Mouse (Mus musculus) embryonic facial prominence, embryonic 13.5 days (tissue): Measurements from ENCODE around the gene Nprl3. TPM values are rescaled to one million over a fixed set of nuclear protein-coding genes. Genes with fewer than 3 reads are reported as not detected.

Experiments used
- ATAC-seq: fragments of 200-750 bp; cut with Nextera tagmentation; 2 replicates; pipeline ENCODE4 v1.8.0; 2017; ENCODE audit warnings: low read depth; ENCODE audit not compliant: insufficient number of reproducible peaks, insufficient read depth, low FRiP score, low TSS enrichment
- H3K27ac ChIP-seq: fragments of 300-500 bp; sonication (generic); 2 replicates; pipeline ENCODE4 v1.5.1; 2015; ENCODE audit warnings: moderate library complexity, mild to moderate bottlenecking, inconsistent platforms
- H3K27me3 ChIP-seq: fragments of 300-500 bp; sonication (generic); 2 replicates; pipeline ENCODE4 v1.6.1; 2015; ENCODE audit warnings: mild to moderate bottlenecking, inconsistent platforms
- H3K36me3 ChIP-seq: fragments of 300-500 bp; sonication (generic); 2 replicates; pipeline ENCODE4 v1.6.1; 2015; ENCODE audit warnings: mild to moderate bottlenecking, inconsistent platforms
- H3K4me1 ChIP-seq: fragments of 300-500 bp; sonication (generic); 2 replicates; pipeline ENCODE4 v1.6.1; 2015; ENCODE audit warnings: inconsistent platforms
- H3K4me2 ChIP-seq: fragments of 300-500 bp; sonication (generic); 2 replicates; pipeline ENCODE4 v1.6.1; 2015; ENCODE audit warnings: moderate library complexity, mild to moderate bottlenecking, inconsistent platforms
- H3K4me3 ChIP-seq: fragments of 300-500 bp; sonication (generic); 2 replicates; pipeline ENCODE4 v1.5.1; 2015; ENCODE audit warnings: mild to moderate bottlenecking, inconsistent platforms
- H3K9ac ChIP-seq: fragments of 300-500 bp; sonication (generic); 2 replicates; pipeline ENCODE4 v1.6.1; 2015; ENCODE audit warnings: mild to moderate bottlenecking, inconsistent platforms
- H3K9me3 ChIP-seq: fragments of 300-500 bp; sonication (generic); 2 replicates; pipeline ENCODE4 v1.6.1; 2016; ENCODE audit warnings: inconsistent platforms
- WGBS: fragments of 180-500 bp; shearing (Covaris S2); methylation state at CpG from one replicate; pipeline ENCODE4 v1.1.7; 2015; ENCODE audit warnings: mixed read lengths; 5-methylcytosine and 5-hydroxymethylcytosine counted together
- polyA plus RNA-seq: library from polyadenylated mRNA; unstranded; fragments of >200 nt; fragmentation: Nextera tagmentation; extraction: Ambion mirVana; gene quantifications from 2 replicates; pipeline ENCODE4 v1.2.1, GENCODE M21; 2015

Gene Nprl3
- polyA plus RNA-seq, 1 experiment from 2014 or later, result 46.9 TPM

DNA sequence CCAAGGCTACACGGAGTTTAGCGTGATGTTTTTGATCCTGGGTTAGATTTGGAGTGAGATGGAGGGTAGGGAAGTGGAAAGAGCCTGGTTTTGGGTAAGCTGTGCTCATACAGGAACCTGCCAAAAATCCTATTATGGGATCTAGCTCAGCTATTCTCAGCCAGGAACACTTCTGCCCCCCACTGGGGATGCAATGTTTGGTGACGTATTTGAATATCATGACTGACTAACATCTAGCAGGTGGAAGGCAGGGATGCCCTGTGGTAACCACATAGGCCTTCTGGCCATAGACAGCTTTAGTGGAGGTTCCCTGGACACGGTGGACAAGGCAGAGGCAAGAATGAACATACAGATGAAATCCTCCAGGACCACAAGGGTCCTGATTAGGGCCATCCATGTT is 37.3 kb downstream of the Nprl3 start:
- H3K27ac ChIP-seq, result no peak overlapping the region
- ATAC-seq, result no peak
- no peak overlapping the region for H3K4me2 ChIP-seq
- no peaks in the 10 kb centered on the region for H3K27me3 ChIP-seq
- peaks cover 29% of the 10 kb centered on the region for H3K4me1 ChIP-seq
- H3K36me3 ChIP-seq, result peaks cover 71% of the 10 kb centered on the region
- H3K9me3 ChIP-seq, result no peaks in the 10 kb centered on the region
- no peak overlapping the region for H3K9ac ChIP-seq
- no peak overlapping the region for H3K4me3 ChIP-seq
- WGBS, result 81% methylated on average over 4 of the region's 4 CpGs

DNA sequence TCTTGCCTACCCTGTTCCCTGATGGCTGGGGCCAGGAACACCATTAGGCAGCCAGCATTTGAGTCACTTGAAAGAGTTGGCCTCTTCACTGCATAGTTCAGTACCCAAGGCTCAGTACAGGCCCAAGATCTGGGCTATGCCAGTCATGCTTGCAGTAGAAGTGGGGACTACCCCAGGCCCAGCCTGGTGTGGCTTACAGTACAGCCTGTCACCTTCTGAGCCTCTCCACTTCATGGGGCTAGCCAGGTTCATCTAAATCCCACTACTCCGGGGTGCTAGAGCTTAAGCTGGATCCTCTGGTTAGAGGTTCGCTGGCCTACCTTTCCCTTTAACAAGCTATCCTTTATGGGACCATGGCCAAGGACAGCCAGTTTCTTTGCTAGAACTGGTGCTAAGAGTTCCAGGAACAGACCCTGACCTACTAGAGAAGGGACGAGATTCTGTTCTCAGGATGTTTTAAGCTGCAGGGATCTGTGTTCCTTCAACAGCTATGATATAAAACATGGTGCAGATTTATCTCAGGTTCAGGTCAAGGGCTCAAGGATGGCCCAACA is 39.1 kb downstream of the Nprl3 start:
- H3K4me1 ChIP-seq, result peaks cover 37% of the 10 kb centered on the region
- peaks cover 56% of the 10 kb centered on the region for H3K36me3 ChIP-seq
- no peak for ATAC-seq

DNA sequence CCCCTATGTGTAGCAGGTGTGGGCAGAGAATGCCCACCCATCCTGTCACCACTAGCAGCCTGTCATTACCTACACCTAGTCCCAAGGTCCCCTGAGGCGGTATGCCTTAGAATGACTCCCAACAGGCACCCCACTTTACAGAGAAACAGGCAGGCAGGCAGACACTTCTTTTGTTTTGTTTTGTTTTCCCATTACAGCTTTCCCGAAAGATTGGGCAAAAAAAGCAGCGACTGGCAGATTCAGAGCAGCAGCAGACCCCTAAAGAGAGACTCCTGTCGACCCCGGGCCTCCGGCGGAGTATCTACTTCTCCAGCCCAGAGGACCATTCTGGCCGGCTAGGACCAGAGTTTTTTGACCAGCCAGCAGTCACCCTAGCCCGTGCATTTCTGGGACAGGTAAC is 40.0 kb downstream of the Nprl3 start:
- H3K4me3 ChIP-seq, result no peak overlapping the region
- ATAC-seq, result no peak
- peak overlapping the region; percentile 81; the same call in 1 of the 2 replicates for H3K4me2 ChIP-seq
- H3K27ac ChIP-seq, result no peak overlapping the region
- peaks cover 11% of the 10 kb centered on the region for H3K27me3 ChIP-seq
- peaks cover 45% of the 10 kb centered on the region for H3K4me1 ChIP-seq
- peaks cover 48% of the 10 kb centered on the region for H3K36me3 ChIP-seq
- H3K9ac ChIP-seq, result peak overlapping the region; percentile 82
- 89% methylated on average over 9 of the region's 9 CpGs for WGBS
- H3K9me3 ChIP-seq, result no peaks in the 10 kb centered on the region

More for the DNA sequence above, 39.1 kb downstream of the Nprl3 start:
- peaks cover 4% of the 10 kb centered on the region for H3K27me3 ChIP-seq
- no peak overlapping the region for H3K27ac ChIP-seq
- H3K9ac ChIP-seq, result no peak overlapping the region
- 90% methylated on average over 3 of the region's 3 CpGs for WGBS
- no peak overlapping the region for H3K4me3 ChIP-seq
- H3K4me2 ChIP-seq, result no peak overlapping the region
- H3K9me3 ChIP-seq, result no peaks in the 10 kb centered on the region

DNA sequence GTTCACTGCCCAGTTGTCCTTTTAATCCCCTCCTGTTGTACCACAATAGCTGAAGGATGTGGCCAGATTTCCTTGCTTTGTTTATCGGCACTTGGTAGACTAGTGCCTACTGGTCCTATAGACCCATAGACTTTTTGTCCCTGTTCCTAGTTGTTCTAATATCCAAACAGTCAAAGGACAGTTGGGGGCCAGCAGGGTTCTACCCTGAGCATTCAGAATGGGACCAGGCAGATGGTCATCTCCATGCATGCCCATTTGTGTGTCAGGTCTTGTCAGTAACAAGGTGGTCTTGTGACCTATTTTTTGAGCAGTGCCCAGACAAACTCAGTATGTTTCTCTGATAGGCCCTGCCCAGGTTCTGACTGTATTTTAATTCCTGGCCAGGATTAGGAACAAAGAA is 40.5 kb downstream of the Nprl3 start:
- ATAC-seq, result no peak
- Histone ChIP-seq H3K4me1 (peaks cover 49% of the 10 kb centered on the region), H3K9ac (peak overlapping the region; percentile 82), H3K4me3 (peak overlapping the region; percentile 61), H3K4me2 (peak overlapping the region; percentile 81), H3K27ac (no peak overlapping the region), H3K9me3 (no peaks in the 10 kb centered on the region), H3K36me3 (peaks cover 43% of the 10 kb centered on the region), H3K27me3 (peaks cover 11% of the 10 kb centered on the region)
- WGBS, result 47% methylated on average over 1 of the region's 1 CpGs

DNA sequence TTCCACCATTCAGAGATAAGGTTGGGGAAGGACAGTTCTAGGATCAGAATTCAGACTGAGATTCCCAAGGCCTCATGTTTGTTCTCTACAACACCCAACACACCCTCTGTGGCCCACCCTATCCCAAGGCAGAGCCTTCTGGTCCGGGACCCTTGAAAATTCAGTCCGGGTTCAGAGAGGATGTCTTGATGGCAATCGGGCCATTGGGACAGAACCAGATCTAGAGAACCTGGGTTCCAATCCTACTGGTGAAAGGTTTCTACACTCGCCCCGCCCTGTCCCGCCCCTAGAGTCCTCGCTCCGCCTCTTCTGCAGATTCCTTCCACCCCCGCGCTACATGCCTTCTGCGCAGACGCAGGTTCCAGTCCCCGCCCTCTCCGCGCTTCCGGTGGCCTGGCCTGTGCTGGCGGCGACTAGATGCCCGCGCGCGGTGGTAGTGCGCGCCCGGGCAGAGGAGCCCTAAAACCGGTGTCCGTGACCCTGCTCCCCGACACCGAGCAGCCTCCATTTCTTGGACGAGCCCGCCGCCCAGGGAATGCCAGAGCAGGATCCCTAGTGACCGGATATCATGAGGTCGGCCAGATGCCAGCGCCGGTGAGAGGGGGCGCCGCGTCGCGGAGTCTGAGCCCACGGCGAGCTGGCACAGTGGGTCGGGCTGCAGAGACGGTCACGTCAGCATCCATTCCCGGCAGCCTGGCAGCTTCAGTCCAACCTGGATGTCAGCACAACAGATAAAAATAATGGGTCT is 41.2 kb downstream of the Nprl3 start, which contains the start of gene Mpg:
Gene Mpg, plus strand, starts transcription at position 382 of the 748 bp plus-strand sequence.
- peak within 1 kb of the TSS; percentile 92 for H3K27ac ChIP-seq
- peak within 1 kb of the TSS; percentile 82 for H3K9ac ChIP-seq
- peak; percentile 63 for ATAC-seq
- peak within 1 kb of the TSS; percentile 81 for H3K4me2 ChIP-seq
- no peaks in the 10 kb centered on the region for H3K9me3 ChIP-seq
- H3K36me3 ChIP-seq, result peaks cover 35% of the 10 kb centered on the region
- 3% methylated on average over 47 of the region's 47 CpGs for whole genome bisulfite sequencing
- peaks cover 49% of the 10 kb centered on the region for H3K4me1 ChIP-seq
- H3K4me3 ChIP-seq, result peak within 1 kb of the TSS; percentile 61
- peaks cover 11% of the 10 kb centered on the region for H3K27me3 ChIP-seq

DNA sequence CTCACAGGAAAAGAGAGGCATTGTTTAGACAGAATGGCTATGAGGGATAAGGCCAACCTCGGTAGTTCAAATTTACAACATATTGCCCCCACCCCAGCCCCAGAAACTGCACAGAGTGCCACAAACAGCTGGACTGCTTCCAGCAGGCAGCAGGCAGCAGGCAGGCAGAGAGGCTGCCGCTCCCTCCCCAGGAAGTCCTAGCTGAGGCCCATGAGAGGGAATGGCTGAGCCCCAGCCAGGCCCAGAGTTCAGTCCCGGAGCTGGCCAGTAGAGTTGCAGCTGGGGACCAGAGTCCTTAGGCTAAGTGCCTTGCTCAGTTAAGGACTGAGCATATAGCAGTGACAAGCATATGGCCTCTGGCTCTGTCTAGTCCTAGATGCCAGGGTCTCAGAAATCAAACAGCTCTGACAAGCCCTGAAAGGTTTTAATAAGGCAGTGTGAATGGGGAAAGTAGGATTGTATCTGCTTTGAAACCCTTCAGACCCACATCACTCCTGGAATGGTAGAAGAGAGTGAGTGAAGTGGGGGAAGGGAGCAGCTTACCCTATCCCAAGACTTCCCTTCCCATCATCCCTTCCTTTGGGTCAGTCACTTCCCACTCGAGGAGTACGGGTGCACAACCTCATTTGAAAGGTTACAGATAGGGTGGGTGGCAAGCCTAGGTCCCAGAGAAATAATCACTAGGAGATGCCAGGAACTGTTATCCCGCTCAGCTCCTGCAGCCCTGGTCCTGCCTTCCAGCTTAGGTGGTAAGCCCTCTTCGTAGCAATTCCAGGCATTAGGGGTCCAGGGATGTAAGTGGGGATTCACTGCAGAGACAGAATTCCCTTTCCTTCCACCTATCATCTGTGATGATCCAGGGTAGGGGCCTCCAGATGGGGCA is 42.0 kb downstream of the Nprl3 start:
- peaks cover 27% of the 10 kb centered on the region for H3K36me3 ChIP-seq
- peaks cover 57% of the 10 kb centered on the region for H3K4me1 ChIP-seq
- no peak for ATAC-seq
- H3K4me3 ChIP-seq, result no peak overlapping the region; the same call in 1 of the 2 replicates
- peak overlapping the region; percentile 46; the same call in 1 of the 2 replicates for H3K9ac ChIP-seq
- peaks cover 11% of the 10 kb centered on the region for H3K27me3 ChIP-seq
- H3K4me2 ChIP-seq, result peak overlapping the region; percentile 81
- H3K9me3 ChIP-seq, result no peaks in the 10 kb centered on the region
- H3K27ac ChIP-seq, result peak overlapping the region; percentile 92
- WGBS, result 49% methylated on average over 7 of the region's 7 CpGs

DNA sequence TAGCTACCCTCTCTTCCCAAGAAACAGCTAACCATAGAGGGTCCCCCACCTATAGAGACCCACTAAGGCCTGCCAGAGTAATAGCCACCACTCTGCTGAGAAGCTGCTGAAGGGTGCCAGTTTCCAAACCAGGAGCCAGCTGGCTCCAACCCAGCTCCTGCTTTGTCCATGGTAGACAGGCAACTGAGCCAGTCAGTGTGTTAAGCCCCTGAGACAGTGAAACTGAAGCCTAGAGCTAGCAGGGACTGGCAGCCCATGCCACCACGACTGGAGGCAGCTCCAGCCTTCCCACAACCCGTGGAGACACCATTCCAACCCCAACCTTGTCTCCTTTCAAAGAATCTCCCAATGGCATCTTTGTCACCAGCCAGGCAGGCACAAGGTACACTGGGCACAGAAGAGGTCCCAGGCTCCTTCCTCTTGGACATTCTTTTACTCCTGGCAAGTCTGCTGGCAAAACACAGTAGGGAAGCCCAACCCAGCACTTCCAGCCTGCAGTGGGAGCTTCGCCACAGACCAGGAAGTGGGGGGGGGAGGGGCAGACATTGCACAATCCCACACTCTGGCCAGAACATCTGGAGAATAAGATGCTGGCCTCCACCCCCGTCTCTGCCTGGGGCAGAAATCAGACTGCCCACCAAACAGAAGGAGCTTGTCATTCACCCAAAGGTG is 42.9 kb downstream of the Nprl3 start:
- peaks cover 65% of the 10 kb centered on the region for H3K4me1 ChIP-seq
- no peak for ATAC-seq
- no peak overlapping the region for H3K4me3 ChIP-seq
- H3K36me3 ChIP-seq, result peaks cover 18% of the 10 kb centered on the region
- H3K27me3 ChIP-seq, result peaks cover 11% of the 10 kb centered on the region
- H3K9ac ChIP-seq, result peak overlapping the region; percentile 46; the same call in 1 of the 2 replicates
- H3K9me3 ChIP-seq, result no peaks in the 10 kb centered on the region
- H3K27ac ChIP-seq, result peak overlapping the region; percentile 92
- WGBS, result 6% methylated on average over 4 of the region's 4 CpGs
- H3K4me2 ChIP-seq, result peak overlapping the region; percentile 33

DNA sequence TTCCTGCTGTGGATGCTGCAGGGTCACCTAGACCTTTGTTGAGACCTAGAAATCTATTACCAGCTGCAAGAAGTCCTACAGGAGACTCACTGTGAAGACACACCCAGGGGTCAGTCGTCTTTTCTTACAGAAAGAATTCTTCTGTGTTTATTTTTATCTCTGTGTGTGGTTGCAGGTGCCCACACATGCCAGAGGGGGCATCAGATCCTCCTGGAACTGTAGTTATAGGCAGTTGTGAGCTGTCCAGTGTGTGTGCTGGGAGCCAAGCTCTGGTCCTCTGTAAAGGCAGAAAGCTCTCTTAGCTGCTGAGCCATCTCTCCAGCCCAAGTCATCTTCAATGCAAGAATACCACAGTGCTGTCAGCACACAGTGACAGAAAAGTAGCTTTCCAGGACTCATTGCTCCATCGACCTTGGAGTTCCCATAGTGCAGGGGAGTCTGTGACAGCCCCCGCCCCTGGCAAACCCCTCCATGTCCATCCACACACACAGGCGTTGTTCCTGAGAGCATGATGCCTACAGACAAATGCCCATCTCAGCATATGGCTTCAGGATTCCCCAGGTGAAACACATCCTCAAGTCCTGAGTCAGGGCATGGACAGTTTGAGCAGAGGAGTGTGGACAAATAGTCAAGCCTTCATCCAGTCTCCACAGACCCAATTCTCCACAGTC is 44.1 kb downstream of the Nprl3 start:
- H3K9ac ChIP-seq, result no peak overlapping the region
- peaks cover 77% of the 10 kb centered on the region for H3K4me1 ChIP-seq
- H3K4me2 ChIP-seq, result no peak overlapping the region; the same call in 1 of the 2 replicates
- peaks cover 11% of the 10 kb centered on the region for H3K27me3 ChIP-seq
- no peak for ATAC-seq
- H3K27ac ChIP-seq, result no peak overlapping the region
- no peaks in the 10 kb centered on the region for H3K9me3 ChIP-seq
- peaks cover 7% of the 10 kb centered on the region; the same call in 1 of the 2 replicates for H3K36me3 ChIP-seq
- WGBS, result 74% methylated on average over 4 of the region's 4 CpGs
- H3K4me3 ChIP-seq, result no peak overlapping the region

DNA sequence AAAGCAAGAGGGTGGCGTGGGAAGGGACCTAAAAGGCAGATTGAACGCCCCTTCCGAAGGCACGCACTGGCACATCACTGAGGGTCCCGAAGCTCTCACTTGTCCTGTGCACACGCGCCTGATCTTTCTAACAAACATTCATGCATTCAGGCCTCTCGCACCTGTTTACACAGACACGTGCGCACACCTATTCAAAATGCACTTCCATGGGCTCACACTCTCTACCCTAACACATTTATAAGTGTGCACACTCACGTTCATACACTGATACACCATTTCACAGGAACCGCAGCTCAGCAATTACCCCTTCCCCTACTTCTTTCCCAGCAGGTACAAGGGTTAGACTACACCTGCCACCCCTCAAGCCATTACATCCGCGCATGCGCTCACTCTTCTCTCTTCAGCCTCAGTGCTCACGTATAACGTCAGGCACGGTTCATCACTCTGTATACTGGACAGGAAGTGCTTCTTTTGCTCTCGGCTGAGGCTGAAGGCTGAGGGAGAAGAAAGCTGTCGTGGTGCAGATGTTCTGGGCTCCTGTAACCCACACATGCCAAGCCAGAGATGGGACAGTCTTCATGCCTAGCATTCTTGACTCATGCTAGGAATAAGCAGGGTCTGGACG is 44.8 kb downstream of the Nprl3 start:
- WGBS, result 5% methylated on average over 21 of the region's 21 CpGs

DNA sequence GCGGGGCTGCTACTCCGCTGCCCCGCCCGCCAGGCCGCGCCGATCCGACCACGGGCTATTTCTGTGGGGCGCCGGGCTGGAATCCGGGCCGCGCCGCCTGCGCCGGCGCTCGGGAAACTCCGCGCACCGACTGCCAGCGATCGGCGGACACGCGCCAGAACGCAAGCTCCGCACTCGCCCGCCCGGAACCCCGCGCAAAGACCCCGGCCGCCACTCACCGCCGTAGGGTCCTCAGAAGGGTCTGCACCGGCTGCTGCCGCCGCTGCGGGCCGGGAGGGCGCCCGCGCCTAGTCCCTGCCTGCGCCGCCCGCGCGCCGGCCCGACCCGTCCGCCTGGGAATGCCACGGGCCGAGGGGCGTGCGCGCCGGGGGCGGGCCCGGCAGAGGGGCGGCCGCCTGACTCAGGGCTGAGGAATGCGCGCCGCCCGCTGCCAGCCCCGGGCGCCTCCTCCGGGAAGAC is 45.5 kb downstream of the Nprl3 start, which contains the start of gene Rhbdf1:
Gene Rhbdf1, minus strand, starts transcription at position 350 of the 459 bp plus-strand sequence.
- Histone ChIP-seq H3K27me3 (peaks cover 11% of the 10 kb centered on the region), H3K4me2 (peak within 1 kb of the TSS; percentile 81), H3K4me3 (peak within 1 kb of the TSS; percentile 76), H3K27ac (peak within 1 kb of the TSS; percentile 88), H3K36me3 (no peaks in the 10 kb centered on the region), H3K9ac (peak within 1 kb of the TSS; percentile 95), H3K9me3 (no peaks in the 10 kb centered on the region), H3K4me1 (peaks cover 81% of the 10 kb centered on the region)
- peak; percentile 11; the same call in 1 of the 2 replicates for ATAC-seq
- under 1% methylated on average over 49 of the region's 72 CpGs for WGBS

More for the DNA sequence above, 44.8 kb downstream of the Nprl3 start:
- peaks cover 84% of the 10 kb centered on the region for H3K4me1 ChIP-seq
- H3K4me3 ChIP-seq, result peak overlapping the region; percentile 76
- H3K27me3 ChIP-seq, result peaks cover 11% of the 10 kb centered on the region
- ATAC-seq, result no peak
- peak overlapping the region; percentile 88 for H3K27ac ChIP-seq
- H3K9ac ChIP-seq, result peak overlapping the region; percentile 95
- H3K9me3 ChIP-seq, result no peaks in the 10 kb centered on the region
- peak overlapping the region; percentile 81 for H3K4me2 ChIP-seq
- no peaks in the 10 kb centered on the region for H3K36me3 ChIP-seq
